Mouse (Mus musculus) liver, embryonic 16.5 days (tissue): ENCODE data around the gene Ltk. TPM values are rescaled to one million over a fixed set of nuclear protein-coding genes. Genes with fewer than 3 reads are reported as not detected.

Experiments used
- ATAC-seq: fragments of 200-750 bp; cut with Nextera tagmentation; 2 replicates; pipeline ENCODE4 v1.8.0; 2017; ENCODE audit warnings: low read depth, mild to moderate bottlenecking, moderate number of reproducible peaks, moderate library complexity
- H3K27ac ChIP-seq: fragments of 300-500 bp; sonication (generic); 2 replicates; pipeline ENCODE4 v1.5.1; 2014; ENCODE audit warnings: mild to moderate bottlenecking, low read length
- H3K27me3 ChIP-seq: fragments of 300-500 bp; sonication (generic); 2 replicates; pipeline ENCODE4 v1.6.1; 2014; ENCODE audit warnings: low read depth, low read length, mixed read lengths; ENCODE audit not compliant: control insufficient read depth, insufficient read depth
- H3K36me3 ChIP-seq: fragments of 300-500 bp; sonication (generic); 2 replicates; pipeline ENCODE4 v1.6.1; 2014; ENCODE audit warnings: mild to moderate bottlenecking; ENCODE audit not compliant: control insufficient read depth, insufficient read depth
- H3K4me1 ChIP-seq: fragments of 300-500 bp; sonication (generic); 2 replicates; pipeline ENCODE4 v1.6.1; 2014; ENCODE audit warnings: low read depth, low read length, mixed read lengths; ENCODE audit not compliant: control insufficient read depth
- H3K4me2 ChIP-seq: fragments of 300-500 bp; sonication (generic); 2 replicates; pipeline ENCODE4 v1.6.1; 2014; ENCODE audit warnings: low read depth, low read length, mixed read lengths
- H3K4me3 ChIP-seq: fragments of 300-500 bp; sonication (generic); 2 replicates; pipeline ENCODE4 v1.5.1; 2014; ENCODE audit warnings: low read depth, mild to moderate bottlenecking, low read length
- H3K9ac ChIP-seq: fragments of 300-500 bp; sonication (generic); 2 replicates; pipeline ENCODE4 v1.6.1; 2014; ENCODE audit warnings: low read depth, low read length
- H3K9me3 ChIP-seq: fragments of 300-500 bp; sonication (generic); replicated peaks from 2 replicates; pipeline ENCODE4 v1.6.1; 2016; ENCODE audit warnings: low read length; ENCODE audit not compliant: control insufficient read depth
- WGBS: fragments of 180-500 bp; shearing (Covaris S2); extraction: QIAGEN DNeasy Blood & Tissue Kit; methylation state at CpG from one replicate; pipeline ENCODE4 v1.1.7; 2014; ENCODE audit not compliant: insufficient replicate concordance; 5-methylcytosine and 5-hydroxymethylcytosine counted together
- polyA plus RNA-seq: library from polyadenylated mRNA; unstranded; fragments of >200 nt; fragmentation: Nextera tagmentation; extraction: Ambion mirVana; gene quantifications from 2 replicates; pipeline ENCODE4 v1.2.1, GENCODE M21; 2015

The Ltk gene
- 0.05 and 0.06 TPM in 2 replicates for polyA plus RNA-seq

- H3K4me3 ChIP-seq, result no peak within 1 kb of the TSS
- no peak within 1 kb of the TSS for H3K9ac ChIP-seq
- WGBS, result 14% methylated on average over 9 of the region's 9 CpGs
- no peaks in the 10 kb centered on the region for H3K9me3 ChIP-seq
- ATAC-seq, result no peak
- H3K4me1 ChIP-seq, result peaks cover 8% of the 10 kb centered on the region; the same call in 1 of the 2 replicates
- no peak within 1 kb of the TSS for H3K4me2 ChIP-seq
- H3K27me3 ChIP-seq, result peaks cover 55% of the 10 kb centered on the region
- no peaks in the 10 kb centered on the region for H3K36me3 ChIP-seq
- H3K27ac ChIP-seq, result no peak within 1 kb of the TSS
Measured at GRCm38 (mm10) chr2:119760251-119760650, at the start of gene Ltk. Ltk (minus strand) TSS chr2:119760431.

GRCm38 (mm10) chr2:119808881-119809280 is 48.6 kb upstream of the Ltk start:
- no peaks in the 10 kb centered on the region for H3K27me3 ChIP-seq

GRCm38 (mm10) chr2:119808438-119808837 is 48.2 kb upstream of the Ltk start:
- no peak overlapping the region for H3K27ac ChIP-seq
- no peak overlapping the region for H3K4me2 ChIP-seq
- H3K4me3 ChIP-seq, result no peak overlapping the region
- H3K27me3 ChIP-seq, result no peaks in the 10 kb centered on the region
- no peaks in the 10 kb centered on the region; the same call in 1 of the 2 replicates for H3K4me1 ChIP-seq
- H3K9me3 ChIP-seq, result no peaks in the 10 kb centered on the region
- 47% methylated on average over 4 of the region's 4 CpGs for WGBS
- H3K9ac ChIP-seq, result no peak overlapping the region
- H3K36me3 ChIP-seq, result no peaks in the 10 kb centered on the region
- ATAC-seq, result no peak

More at GRCm38 (mm10) chr2:119808881-119809280, 48.6 kb upstream of the Ltk start:
- H3K36me3 ChIP-seq, result no peaks in the 10 kb centered on the region
- no peak for ATAC-seq
- H3K4me3 ChIP-seq, result no peak overlapping the region
- no peak overlapping the region for H3K4me2 ChIP-seq
- WGBS, result 39% methylated on average over 4 of the region's 4 CpGs
- no peak overlapping the region for H3K27ac ChIP-seq
- no peaks in the 10 kb centered on the region for H3K9me3 ChIP-seq
- H3K9ac ChIP-seq, result no peak overlapping the region
- H3K4me1 ChIP-seq, result no peaks in the 10 kb centered on the region; the same call in 1 of the 2 replicates

- Histone ChIP-seq H3K9ac (no peak overlapping the region), H3K36me3 (no peaks in the 10 kb centered on the region), H3K4me1 (no peaks in the 10 kb centered on the region; the same call in 1 of the 2 replicates), H3K9me3 (no peaks in the 10 kb centered on the region), H3K27me3 (peaks cover 17% of the 10 kb centered on the region), H3K4me3 (no peak overlapping the region), H3K27ac (no peak overlapping the region), H3K4me2 (no peak overlapping the region)
- 58% methylated on average over 8 of the region's 8 CpGs for WGBS
- no peak for ATAC-seq
Measured at GRCm38 (mm10) chr2:119805536-119805935, 45.3 kb upstream of the Ltk start.

GRCm38 (mm10) chr2:119804776-119805175 is 44.5 kb upstream of the Ltk start:
- H3K4me3 ChIP-seq, result no peak overlapping the region
- no peaks in the 10 kb centered on the region for H3K9me3 ChIP-seq
- 61% methylated on average over 9 of the region's 9 CpGs for WGBS
- no peak overlapping the region for H3K27ac ChIP-seq
- peaks cover under 1% of the 10 kb centered on the region; the same call in 1 of the 2 replicates for H3K4me1 ChIP-seq
- no peak overlapping the region for H3K4me2 ChIP-seq
- H3K36me3 ChIP-seq, result no peaks in the 10 kb centered on the region
- H3K9ac ChIP-seq, result no peak overlapping the region
- peaks cover 25% of the 10 kb centered on the region for H3K27me3 ChIP-seq
- ATAC-seq, result no peak

GRCm38 (mm10) chr2:119804275-119804628 is 44.0 kb upstream of the Ltk start:
- no peak for ATAC-seq
- Histone ChIP-seq H3K9ac (no peak overlapping the region), H3K27ac (no peak overlapping the region), H3K27me3 (peaks cover 30% of the 10 kb centered on the region), H3K4me3 (no peak overlapping the region), H3K4me1 (peaks cover 3% of the 10 kb centered on the region; the same call in 1 of the 2 replicates), H3K36me3 (no peaks in the 10 kb centered on the region), H3K4me2 (no peak overlapping the region), H3K9me3 (no peaks in the 10 kb centered on the region)
- WGBS, result 55% methylated on average over 5 of the region's 5 CpGs

- Histone ChIP-seq H3K4me1 (peaks cover 3% of the 10 kb centered on the region; the same call in 1 of the 2 replicates), H3K36me3 (no peaks in the 10 kb centered on the region), H3K27me3 (peaks cover 35% of the 10 kb centered on the region), H3K27ac (no peak overlapping the region), H3K4me3 (no peak overlapping the region), H3K9me3 (no peaks in the 10 kb centered on the region), H3K4me2 (no peak overlapping the region), H3K9ac (no peak overlapping the region)
- ATAC-seq, result no peak
- 45% methylated on average over 6 of the region's 6 CpGs for WGBS
Measured at GRCm38 (mm10) chr2:119803618-119804274, 43.5 kb upstream of the Ltk start.

- H3K27ac ChIP-seq, result no peak overlapping the region
- 63% methylated on average over 10 of the region's 10 CpGs for WGBS
- no peak overlapping the region for H3K4me3 ChIP-seq
- H3K27me3 ChIP-seq, result peaks cover 42% of the 10 kb centered on the region
- H3K4me2 ChIP-seq, result no peak overlapping the region
- no peaks in the 10 kb centered on the region for H3K36me3 ChIP-seq
- no peaks in the 10 kb centered on the region for H3K9me3 ChIP-seq
- ATAC-seq, result no peak
- no peak overlapping the region for H3K9ac ChIP-seq
- peaks cover 3% of the 10 kb centered on the region; the same call in 1 of the 2 replicates for H3K4me1 ChIP-seq
Measured at GRCm38 (mm10) chr2:119802767-119803617, 42.8 kb upstream of the Ltk start.
